Mouse (Mus musculus) large intestine, adult 2 months (tissue): Measurements from ENCODE around the gene Rpl7l1. TPM values are rescaled to one million over a fixed set of nuclear protein-coding genes. Genes with fewer than 3 reads are reported as not detected.

ENCODE experiments used
- DNase-seq: peaks from one replicate; pipeline ENCODE4 v3.0.0-alpha.2; 2012; ENCODE audit warnings: low read depth, low spot score
- WGBS: fragments of 180-500 bp; shearing (Covaris S2); methylation state at CpG from one replicate; pipeline ENCODE4 v1.1.7; 2018; 5-methylcytosine and 5-hydroxymethylcytosine counted together
- polyA plus RNA-seq: library from polyadenylated mRNA; depleted of rRNA; stranded (reverse); fragments of >200 nt; gene quantifications from 2 replicates; pipeline ENCODE4 v1.2.3, GENCODE M21; 2012; rRNA removed

The Rpl7l1 gene
- polyA plus RNA-seq, 1 experiment: 27.2 TPM

DNA sequence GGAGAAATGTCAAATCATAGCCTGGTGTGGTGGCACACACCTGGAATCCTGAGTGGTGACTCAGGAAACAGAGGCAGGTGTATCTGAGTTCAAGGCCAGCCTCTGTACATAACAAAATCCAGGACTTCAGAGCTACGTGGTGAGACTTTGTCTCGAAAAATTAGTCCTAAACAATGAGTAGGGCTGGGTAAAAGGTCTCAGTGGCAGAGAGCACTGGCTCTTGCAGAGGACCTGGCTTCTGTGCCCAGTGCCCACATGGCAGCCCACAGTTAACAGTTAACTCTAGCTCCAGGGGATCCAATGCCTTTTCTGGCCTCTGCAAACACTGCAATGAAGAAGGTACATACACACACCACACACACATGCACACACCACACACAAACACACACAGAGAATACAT lies 34.7 kb downstream of the Rpl7l1 start:
- WGBS: 64% methylated on average over 2 of the region's 2 CpGs
- DNase-seq: no peak

DNA sequence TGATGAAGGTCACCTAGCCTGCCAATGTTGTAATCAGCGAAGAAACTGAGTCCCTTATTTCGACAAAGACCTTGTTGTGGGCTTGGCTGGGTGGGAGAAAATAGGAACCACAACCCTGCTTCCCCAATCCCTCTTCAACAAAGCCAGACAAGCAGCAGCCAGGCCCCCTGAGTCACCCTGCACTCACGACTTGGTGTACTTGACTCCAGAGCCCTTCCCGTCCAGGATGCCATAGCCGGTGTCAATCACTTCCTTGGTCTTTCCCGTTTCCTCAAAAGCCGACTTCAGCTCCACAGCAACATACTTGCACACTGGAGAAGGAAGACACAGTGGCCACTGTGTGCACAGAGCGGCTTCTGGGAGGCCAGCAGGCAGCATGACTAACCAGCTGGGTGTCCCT lies 35.2 kb downstream of the Rpl7l1 start:
- DNase-seq: no peak
- WGBS: 82% methylated on average over 8 of the region's 8 CpGs

DNA sequence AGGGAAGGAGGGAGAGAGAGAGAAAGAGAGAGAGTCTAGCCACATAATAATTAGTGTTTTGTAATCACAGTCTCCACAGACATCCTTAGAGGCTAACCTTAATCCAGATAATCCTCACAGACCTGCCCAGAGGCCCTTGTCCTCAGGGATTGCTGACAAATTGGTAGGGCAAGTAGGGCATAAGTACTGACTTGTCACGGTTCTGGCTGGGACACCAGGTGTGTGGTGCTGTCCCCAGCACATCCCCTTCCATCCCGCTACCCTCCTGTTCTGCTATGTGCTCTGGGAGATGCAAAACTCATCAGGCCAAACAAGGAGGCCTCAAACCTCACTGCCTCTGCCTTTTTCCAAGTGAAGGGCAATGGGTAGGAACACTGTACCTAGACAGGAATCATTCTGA lies 37.0 kb downstream of the Rpl7l1 start:
- 88% methylated on average over 2 of the region's 2 CpGs for WGBS
- DNase-seq: no peak

DNA sequence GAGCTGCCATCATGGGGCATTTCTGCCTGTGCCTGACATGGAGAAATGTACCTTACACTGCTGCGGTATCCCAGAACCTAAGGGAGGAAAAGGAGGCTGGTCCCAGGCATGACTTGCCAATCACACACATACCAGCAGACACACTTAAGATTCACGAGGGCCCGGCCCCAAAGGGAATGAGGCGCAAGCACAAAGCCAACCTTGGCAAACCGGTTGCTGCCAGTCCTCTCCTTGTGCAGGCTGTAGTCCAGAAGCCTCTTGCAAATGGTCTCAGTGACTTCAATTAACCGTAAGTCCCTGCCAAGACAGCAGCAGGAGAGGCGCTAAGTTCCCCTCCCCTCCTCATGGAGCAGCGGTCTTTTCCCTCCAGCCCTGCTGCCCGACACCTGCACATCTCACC lies 39.5 kb downstream of the Rpl7l1 start:
- no peak for DNase-seq
- WGBS: 84% methylated on average over 9 of the region's 9 CpGs

DNA sequence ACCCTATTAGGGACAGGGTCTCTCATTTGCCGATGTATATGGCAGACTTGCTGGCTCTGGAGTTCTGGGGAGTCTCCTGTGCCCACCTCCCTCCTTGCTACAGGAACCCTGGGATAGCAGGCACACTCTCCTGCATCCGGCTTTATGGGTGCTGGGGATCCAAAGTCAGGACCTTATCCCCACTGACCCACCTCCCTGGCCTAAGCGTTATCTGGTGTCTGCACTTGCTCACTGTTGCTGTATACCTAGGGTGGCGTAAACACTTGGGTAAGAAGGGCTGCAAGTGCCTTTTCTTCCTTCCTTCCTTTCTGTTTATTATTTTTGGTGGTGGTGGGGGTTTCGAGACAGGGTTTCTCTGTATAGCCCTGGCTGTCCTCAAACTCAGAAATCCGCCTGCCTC lies 41.2 kb downstream of the Rpl7l1 start:
- 94% methylated on average over 6 of the region's 6 CpGs for WGBS
- DNase-seq: no peak

DNA sequence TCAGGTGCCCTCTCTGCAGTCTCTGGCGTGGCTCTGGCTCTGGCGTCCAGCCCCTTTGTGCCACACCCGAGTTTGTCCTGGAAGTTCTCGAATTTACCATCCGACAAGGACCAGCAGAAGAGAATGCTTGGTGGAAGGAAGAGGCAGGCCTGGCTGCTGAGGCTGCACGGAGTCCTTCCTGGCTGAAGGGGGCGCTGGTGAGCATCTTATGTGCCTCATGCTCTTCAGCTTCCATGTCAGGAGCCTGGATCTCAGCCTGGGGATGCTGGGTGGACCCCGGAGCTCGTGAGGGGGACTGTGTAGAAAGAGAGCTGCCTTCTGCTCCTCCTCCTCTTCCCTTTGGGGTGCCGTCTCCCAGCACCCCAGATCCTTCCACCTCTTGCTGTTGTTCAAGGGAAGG lies 46.3 kb downstream of the Rpl7l1 start:
- 60% methylated on average over 10 of the region's 10 CpGs for WGBS
- DNase-seq: no peak

DNA sequence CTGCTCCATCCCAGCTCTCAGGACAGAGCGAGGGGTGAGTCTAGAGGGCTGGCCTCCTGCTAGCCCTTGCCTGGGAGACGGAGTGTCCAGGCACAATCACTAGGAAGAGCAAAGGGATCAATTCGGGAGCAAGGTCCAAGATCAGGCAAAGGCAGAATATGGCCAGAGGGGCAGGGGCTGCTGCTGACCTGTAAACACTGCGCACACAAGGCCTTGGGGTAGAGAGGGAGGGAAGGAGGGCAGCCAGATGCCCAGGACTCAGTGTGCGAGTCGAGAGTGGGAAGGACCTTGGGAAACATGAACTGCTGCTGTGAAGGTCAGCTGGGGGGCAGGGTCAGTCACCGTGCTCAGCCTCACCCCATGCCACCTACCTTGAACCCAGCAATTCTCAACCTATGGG lies 47.2 kb downstream of the Rpl7l1 start:
- no peak for DNase-seq
- 84% methylated on average over 7 of the region's 7 CpGs for WGBS

DNA sequence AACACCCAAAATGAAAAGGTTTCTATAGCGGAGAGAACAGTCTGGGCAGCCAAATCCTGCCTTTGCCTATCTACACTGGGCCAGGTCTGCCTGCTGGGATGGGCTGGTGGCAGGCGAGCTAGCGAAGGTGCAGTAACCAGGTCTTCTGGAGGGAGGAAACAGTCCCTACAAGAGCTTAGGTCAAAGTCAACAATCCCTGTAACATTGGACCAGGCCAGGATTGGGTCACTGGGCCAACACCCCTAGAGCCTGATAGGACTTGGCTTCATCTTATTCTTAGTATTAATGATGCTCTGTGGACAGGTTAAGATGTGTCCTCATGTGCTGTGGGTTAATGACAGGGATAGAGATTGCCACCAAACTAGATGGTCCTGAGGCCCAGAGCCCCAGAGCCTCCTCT lies 48.4 kb downstream of the Rpl7l1 start:
- DNase-seq: no peak
- 86% methylated on average over 3 of the region's 3 CpGs for WGBS

DNA sequence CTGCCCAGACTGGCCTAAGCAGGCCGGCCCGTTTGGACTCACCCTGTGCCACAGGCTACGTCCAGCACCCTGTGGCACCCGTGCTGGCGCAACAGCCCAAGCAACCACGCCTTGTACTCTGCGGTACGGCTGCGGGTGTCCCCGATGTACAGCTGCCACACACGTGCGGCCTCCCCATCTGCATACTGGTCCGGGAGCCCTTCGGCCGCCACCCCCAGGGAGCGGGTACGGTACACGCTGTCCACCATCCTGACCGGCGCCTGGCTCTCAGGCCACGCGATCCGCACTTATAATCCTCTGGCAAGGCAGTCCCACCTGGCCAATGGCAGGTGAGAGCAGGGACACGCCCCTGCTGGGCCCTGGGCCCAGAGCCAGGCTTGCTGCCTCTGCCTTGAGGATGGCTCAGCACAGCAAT lies 53.6 kb downstream of the Rpl7l1 start, which contains the start of gene Gnmt:
Gnmt (minus strand) TSS at position 265 of the 415 bp plus-strand sequence.
- no peak for DNase-seq
- 19% methylated on average over 24 of the region's 24 CpGs for WGBS

DNA sequence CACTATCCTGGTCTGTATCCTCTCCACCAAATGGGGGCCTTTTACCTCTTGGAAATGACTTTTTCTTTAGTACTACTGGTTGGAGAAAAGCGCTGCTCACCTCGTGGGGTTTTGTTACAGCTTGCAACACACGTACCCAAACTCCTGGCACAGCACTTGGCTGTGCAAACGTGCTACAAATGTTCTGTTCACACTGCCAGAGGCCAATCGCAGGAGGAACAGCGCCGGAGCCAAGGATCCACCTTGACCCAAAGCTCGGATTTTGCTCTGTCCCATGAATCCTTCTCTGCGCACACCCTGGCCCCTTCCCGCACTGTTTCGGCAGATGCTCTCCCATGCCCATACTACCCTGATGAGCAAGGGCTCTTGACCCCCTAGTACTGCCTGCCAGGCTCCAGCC lies 54.0 kb downstream of the Rpl7l1 start:
- DNase-seq: no peak

DNA sequence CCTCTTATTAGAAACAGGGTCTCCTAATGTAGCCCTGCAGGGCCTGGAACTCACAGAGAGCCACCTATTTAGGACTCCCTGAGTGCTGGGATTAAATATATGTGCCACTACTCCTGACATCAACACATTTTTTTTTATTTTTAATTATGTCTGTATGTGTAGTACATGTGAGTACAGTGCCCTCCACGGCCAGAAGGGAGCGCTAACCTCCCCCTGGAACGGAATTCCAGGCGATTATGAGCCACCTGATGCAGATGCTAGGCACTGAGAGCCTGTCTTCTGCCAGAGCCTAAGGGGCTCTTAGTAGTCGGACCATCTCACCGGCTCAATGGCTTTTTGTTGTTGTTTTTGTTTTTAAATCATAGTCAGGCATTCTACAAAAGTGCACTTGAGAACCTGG lies 54.5 kb downstream of the Rpl7l1 start:
- DNase-seq: no peak
- 43% methylated on average over 6 of the region's 6 CpGs for WGBS

More for the DNA sequence above, 54.0 kb downstream of the Rpl7l1 start:
- WGBS: 33% methylated on average over 11 of the region's 11 CpGs

DNA sequence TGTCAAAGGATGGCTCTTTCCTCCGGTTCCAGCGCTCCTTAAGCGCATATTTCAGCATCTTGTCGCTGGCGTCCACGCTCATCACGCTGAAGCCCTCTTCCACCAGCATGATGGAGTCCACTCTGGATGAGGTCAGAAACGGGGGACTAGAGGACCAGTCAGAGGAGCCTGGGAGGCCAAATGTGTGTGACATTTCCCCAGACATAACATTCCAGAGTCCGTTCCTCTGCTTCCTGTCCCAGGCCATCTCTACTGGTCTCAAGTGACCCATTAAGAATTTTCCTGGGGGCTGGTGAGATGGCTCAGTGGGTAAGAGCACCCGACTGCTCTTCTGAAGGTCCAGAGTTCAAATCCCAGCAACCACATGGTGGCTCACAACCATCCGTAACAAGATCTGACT lies 55.2 kb downstream of the Rpl7l1 start:
- no peak for DNase-seq
- WGBS: 89% methylated on average over 11 of the region's 11 CpGs

DNA sequence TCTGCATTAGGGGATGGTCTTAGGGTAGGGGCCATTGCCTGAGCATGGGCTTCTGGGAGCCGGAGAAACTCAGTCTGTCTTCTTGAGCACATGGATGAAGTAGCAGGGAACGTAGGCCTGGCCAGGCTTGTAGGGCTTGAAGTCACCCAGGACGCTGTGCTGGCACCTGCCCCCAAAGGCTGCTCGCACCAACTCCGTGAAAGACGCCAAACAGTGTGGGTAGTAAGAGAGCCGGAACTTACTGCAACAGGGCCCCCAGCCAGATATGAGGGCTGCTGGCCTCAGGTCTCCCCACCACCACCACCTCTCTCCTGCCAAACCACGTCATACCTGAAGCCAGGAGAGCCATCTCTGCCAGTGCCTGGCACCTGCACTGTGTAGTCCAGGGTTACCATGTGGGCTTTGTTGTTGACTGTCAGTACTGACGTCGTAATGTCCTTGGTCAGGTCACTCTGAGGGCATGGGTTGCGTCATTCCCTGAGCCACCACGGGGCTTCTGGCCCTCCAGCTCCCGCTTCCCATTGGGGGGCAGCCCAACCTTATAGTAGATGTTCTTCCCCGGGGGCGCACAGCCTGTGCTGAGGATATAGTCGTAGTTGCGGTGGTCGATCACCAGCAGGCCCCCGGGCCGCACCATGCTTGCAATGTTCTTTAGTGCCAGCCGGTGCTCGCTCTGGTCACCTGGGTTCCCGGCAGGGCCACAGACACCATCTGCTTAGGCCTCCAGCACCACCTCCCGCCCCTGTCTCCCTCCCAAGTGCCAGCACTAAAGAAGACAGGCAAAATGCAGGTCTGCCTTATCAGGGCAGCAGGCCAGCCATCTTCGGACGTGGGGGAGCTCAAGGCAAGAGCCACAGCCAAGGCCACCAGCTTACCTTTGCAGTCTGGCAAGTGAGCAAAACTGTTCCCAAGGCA lies 56.5 kb downstream of the Rpl7l1 start:
- 90% methylated on average over 26 of the region's 26 CpGs for WGBS

DNA sequence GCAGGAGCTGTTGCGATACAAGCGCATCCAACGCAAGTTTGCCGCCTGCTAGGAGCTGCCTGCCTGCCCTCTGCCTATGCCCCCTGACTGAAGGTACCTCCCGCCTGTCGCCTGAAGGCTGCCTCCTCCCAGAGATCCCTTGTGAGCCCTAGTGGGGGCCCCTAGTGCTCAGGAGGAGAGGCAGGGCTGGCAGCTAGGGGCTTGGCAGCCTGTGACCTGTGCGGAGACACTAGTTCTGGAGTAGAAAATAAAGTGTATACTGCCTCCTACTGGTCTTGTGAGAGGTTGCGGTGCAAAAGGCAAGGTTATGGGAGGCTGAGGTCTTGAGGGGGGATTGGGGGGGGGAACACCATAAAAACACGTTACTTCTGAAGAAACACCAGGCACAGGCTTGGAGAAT lies 57.2 kb downstream of the Rpl7l1 start:
- no peak for DNase-seq
- WGBS: 77% methylated on average over 9 of the region's 9 CpGs

More for the DNA sequence above, 56.5 kb downstream of the Rpl7l1 start:
- no peak for DNase-seq

DNA sequence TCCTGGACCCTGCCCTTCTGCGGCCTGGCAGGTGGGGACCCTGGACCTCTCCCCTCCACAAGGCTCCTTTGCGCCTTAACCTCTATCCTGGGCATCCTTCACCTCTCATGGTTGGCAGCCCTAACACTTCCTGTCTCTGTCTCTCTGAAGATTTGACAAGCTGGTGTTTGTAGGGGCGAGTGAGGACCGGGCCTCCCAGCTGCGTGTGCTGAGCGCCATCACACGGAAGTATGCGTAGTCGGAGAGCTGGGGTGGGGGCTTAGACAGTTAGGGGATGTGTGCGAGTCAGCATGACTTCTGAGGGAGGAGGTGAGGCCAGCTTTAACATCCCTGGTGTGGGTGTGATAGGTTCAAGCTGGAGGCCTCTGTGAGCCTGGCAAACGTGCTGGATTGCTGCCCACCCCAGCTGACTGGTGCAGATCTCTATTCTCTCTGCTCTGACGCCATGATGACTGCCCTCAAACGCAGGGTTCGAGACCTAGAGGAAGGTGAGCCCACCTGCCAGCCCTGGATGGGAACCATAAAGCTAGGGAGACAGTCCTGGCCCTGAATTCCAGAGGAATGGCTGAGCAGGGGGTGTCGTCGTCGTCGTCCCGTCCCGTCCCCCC lies 57.9 kb downstream of the Rpl7l1 start:
- 80% methylated on average over 20 of the region's 20 CpGs for WGBS
- no peak for DNase-seq

Other genes with a start within 250 kb of the Rpl7l1 start
- 4.1 and 6.1 TPM in 2 replicates for gene Cul9, start 236.3 kb downstream of the Rpl7l1 start, polyA plus RNA-seq
- 120 and 129 TPM in 2 replicates for gene Srf, start 226.5 kb downstream of the Rpl7l1 start, polyA plus RNA-seq
- gene Ptk7, start 153.2 kb downstream of the Rpl7l1 start, polyA plus RNA-seq: 6.6 and 7.1 TPM in 2 replicates
- gene Klc4, start 136.7 kb downstream of the Rpl7l1 start, polyA plus RNA-seq: 80.8 and 113 TPM in 2 replicates
- 73.1 and 99.3 TPM in 2 replicates for gene Mrpl2, start 136.4 kb downstream of the Rpl7l1 start, polyA plus RNA-seq
- 7.7 and 8.5 TPM in 2 replicates for gene Cul7, start 132.3 kb downstream of the Rpl7l1 start, polyA plus RNA-seq
- 42.4 and 47.6 TPM in 2 replicates for gene Rrp36, start 108.3 kb downstream of the Rpl7l1 start, polyA plus RNA-seq
- 83.7 and 90.1 TPM in 2 replicates for gene Mea1, start 103.9 kb downstream of the Rpl7l1 start, polyA plus RNA-seq
- gene Klhdc3, start 101.8 kb downstream of the Rpl7l1 start, polyA plus RNA-seq: 79.1 and 90.0 TPM in 2 replicates
- gene Ppp2r5d, start 77.6 kb downstream of the Rpl7l1 start, polyA plus RNA-seq: 86.8 and 108 TPM in 2 replicates
- 46.8 and 49.9 TPM in 2 replicates for gene Pex6, start 71.2 kb downstream of the Rpl7l1 start, polyA plus RNA-seq
- gene Gnmt, start 53.5 kb downstream of the Rpl7l1 start, polyA plus RNA-seq: 0.94 and 1.5 TPM in 2 replicates
- gene Cnpy3, start 30.5 kb downstream of the Rpl7l1 start, polyA plus RNA-seq: 34.9 and 38.8 TPM in 2 replicates
- gene Ptcra, start 19.0 kb downstream of the Rpl7l1 start, polyA plus RNA-seq: not detected in 2 replicates
- 67.3 and 82.3 TPM in 2 replicates for gene 2310039H08Rik, start 10.0 kb downstream of the Rpl7l1 start, polyA plus RNA-seq
- gene Bicral, start 75.8 kb upstream of the Rpl7l1 start, polyA plus RNA-seq: 5.4 and 11.4 TPM in 2 replicates
- 16.0 and 18.2 TPM in 2 replicates for gene Tbcc, start 108.0 kb upstream of the Rpl7l1 start, polyA plus RNA-seq
- gene Prph2, start 127.8 kb upstream of the Rpl7l1 start, polyA plus RNA-seq: not detected in 2 replicates
- 13.7 and 17.0 TPM in 2 replicates for gene Ubr2, start 227.9 kb upstream of the Rpl7l1 start, polyA plus RNA-seq